Mouse (Mus musculus) stomach, adult 2 months (tissue): ENCODE data around the gene Suclg1. TPM values are rescaled to one million over a fixed set of nuclear protein-coding genes. Genes with fewer than 3 reads are reported as not detected.

Experiments used
- polyA plus RNA-seq: library from polyadenylated mRNA; depleted of rRNA; stranded (reverse); fragments of >200 nt; gene quantifications from 2 replicates; pipeline ENCODE4 v1.2.3, GENCODE M21; 2012; rRNA removed

The Suclg1 gene
- polyA plus RNA-seq, result 17.7 and 36.4 TPM in 2 replicates

DNA sequence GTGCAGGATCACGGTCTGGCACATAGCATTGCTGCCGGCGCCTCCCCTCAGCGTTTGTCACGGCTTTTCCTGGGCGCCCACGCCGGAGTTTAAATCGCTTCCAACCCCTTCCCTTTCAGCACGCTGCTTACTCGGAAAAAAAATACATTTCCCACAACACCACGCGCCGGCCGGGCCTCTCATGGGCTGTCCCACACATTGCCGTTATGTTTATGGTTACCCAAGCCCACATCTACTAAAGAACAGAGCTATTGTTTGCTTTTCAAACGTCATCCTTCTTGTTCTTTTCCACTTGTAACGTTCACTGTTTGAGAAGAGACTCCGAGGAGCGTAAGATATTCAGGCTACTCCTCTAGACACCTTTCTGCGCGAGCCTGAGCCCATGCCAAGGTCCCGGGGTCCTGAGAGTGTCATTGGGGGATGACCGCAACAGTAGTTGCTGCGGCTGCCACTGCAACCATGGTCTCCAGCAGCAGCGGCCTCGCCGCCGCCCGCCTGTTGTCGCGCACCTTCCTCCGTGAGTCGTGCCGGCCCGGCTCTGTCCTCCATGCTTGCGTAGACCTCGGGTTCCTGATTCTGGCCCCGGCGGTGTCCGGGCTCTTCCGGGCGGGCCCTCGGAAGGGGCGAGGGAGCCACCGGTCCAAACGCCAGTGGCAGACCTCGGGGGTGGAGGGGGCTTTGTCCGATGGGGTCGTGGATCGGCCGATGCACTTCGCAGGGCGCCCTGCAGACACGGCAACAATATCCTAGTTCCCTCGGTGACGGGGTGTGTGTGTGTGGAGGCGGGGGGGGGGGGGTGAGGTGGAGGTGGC, at the start of gene Suclg1:
Gene Suclg1 (plus strand): TSS at position 146 of the 812 bp plus-strand sequence.

DNA sequence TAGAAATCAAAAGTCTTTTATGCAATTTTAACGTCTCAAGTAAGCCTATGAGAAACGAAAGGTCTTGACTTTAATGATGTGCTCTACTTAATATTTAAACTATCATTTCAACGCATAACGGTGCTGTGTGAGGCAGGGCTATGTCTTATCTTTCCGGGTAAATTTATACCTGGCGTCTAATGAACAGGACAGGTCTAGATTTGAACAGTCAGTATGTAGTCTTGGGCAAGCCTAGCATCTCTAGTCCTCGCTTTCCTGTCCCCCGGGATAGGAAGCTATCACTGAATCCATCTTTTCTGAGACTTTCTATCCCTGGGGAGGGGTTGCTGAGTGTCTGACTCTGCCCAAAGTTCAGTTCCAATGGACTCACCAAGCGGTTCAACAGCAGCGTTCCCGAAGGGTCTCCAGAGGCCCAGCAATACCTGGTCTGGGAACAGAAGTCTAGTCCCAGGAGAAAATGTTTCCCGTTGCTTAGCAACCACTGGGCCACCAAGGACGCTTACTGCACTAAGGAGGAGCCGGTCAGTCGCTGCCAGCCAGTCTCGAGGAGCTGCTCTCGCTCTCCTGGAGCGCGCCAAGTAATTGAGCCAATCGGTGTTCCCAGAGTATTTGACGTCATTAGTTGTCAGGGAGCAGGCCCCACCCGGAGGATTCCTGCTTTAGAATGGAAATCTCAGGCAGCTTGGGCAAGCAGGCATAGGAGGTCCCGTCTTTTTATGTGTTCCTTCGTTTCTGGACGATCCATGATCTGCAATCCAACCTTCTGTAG, 26.8 kb upstream of the Suclg1 start, which contains the start of gene Dnah6:
Gene Dnah6 (minus strand): TSS at position 463 of the 769 bp plus-strand sequence.

Other genes starting within 250 kb of the Suclg1 start
- gene Dnah6, start 26.7 kb upstream of the Suclg1 start, polyA plus RNA-seq, result not detected in 2 replicates
- not detected in 2 replicates for gene 4931417E11Rik, start 221.3 kb downstream of the Suclg1 start, polyA plus RNA-seq